Mouse (Mus musculus): ENCODE results near the gene Tmem163. TPM values are rescaled to one million over a fixed set of nuclear protein-coding genes. Genes with fewer than 3 reads are reported as not detected.

The Tmem163 gene
- polyA plus RNA-seq, 1 experiment from 2014 or later = 1.0 TPM

DNA sequence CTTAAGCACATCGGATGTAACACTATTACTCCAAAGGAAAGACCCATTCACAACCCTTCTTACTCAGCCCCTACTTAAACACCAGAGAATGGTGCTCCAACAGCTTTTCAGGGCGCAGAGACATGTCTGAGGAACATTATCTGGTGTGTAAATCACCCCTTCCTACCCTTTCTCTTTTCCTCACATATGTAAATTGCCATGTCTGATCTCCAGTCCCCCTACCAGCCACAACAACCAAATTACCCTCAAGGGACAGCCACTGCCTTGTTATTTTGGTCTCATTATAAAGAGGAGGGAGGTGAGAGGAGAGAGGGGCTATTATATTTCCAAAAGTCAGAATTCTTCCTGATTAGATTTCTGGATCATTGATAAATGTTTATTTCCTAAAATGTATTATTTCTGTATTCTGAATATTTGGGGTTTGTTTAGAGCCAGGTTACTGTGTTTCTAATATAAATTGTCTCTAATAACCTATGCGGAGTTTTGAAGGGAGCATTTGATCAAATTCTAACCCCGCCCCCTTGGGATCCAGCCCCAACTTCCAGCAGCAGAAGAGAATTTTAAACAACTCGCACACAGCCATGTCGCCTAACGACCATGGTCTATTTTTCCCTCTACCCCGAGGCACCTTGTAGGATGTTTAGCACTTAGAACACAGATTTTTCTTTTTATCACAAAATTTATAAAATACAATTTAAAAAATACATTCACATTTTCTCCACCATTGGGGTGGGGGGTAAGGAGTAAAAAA lies 12.1 kb downstream of the Tmem163 start:
- Histone ChIP-seq H3K4me1 (ENCODE audit: control insufficient read depth, insufficient read depth, low read length) (no peaks in the 10 kb centered on the region), H3K36me3 (ENCODE audit: control insufficient read depth, insufficient read depth, low read length) (no peaks in the 10 kb centered on the region), H3K9me3 (ENCODE audit: control insufficient read depth, low read depth, low read length) (no peaks in the 10 kb centered on the region), H3K27me3 (ENCODE audit: control insufficient read depth, insufficient read depth, low read length) (no peaks in the 10 kb centered on the region), H3K4me2 (replicated peaks; ENCODE audit: low read depth, low read length) (no peak overlapping the region), H3K9ac (replicated peaks; ENCODE audit: low read depth, low read length) (no peak overlapping the region), H3K27ac (ENCODE audit: low read length) (no peak overlapping the region), H3K4me3 (ENCODE audit: low read depth, low read length) (no peak overlapping the region)
- no peak for ATAC-seq (ENCODE audit: insufficient number of reproducible peaks, insufficient read depth, low FRiP score, low read depth)
- 69% methylated on average over 8 of the region's 8 CpGs for WGBS

DNA sequence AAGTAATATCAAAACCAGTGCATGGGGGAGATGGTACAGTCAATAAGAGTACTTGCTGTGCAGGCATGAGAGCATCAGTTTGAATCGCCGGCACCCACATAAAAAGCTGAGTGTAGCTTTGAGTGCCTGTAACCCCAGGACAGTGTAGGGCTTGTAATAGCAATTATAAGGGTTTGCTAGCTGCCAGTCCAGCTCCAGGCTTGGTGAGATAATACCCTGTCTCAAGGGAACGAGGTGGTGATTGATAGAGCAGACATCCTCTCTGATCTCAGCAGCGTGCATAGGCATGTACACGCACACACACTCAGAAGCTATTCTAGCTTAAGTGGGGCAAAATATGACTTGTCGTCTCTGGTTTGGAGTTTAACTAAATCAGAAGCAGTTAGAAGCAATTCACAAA lies 13.1 kb downstream of the Tmem163 start:
- H3K36me3 ChIP-seq (ENCODE audit: control insufficient read depth, insufficient read depth, low read length) = no peaks in the 10 kb centered on the region
- no peaks in the 10 kb centered on the region for H3K27me3 ChIP-seq (ENCODE audit: control insufficient read depth, insufficient read depth, low read length)
- H3K9me3 ChIP-seq (ENCODE audit: control insufficient read depth, low read depth, low read length) = no peaks in the 10 kb centered on the region
- H3K4me2 ChIP-seq (replicated peaks; ENCODE audit: low read depth, low read length) = no peak overlapping the region
- 71% methylated on average over 6 of the region's 6 CpGs for WGBS
- no peak for ATAC-seq (ENCODE audit: insufficient number of reproducible peaks, insufficient read depth, low FRiP score, low read depth)
- H3K9ac ChIP-seq (replicated peaks; ENCODE audit: low read depth, low read length) = no peak overlapping the region
- H3K4me3 ChIP-seq (ENCODE audit: low read depth, low read length) = no peak overlapping the region
- no peak overlapping the region for H3K27ac ChIP-seq (ENCODE audit: low read length)
- no peaks in the 10 kb centered on the region for H3K4me1 ChIP-seq (ENCODE audit: control insufficient read depth, insufficient read depth, low read length)

DNA sequence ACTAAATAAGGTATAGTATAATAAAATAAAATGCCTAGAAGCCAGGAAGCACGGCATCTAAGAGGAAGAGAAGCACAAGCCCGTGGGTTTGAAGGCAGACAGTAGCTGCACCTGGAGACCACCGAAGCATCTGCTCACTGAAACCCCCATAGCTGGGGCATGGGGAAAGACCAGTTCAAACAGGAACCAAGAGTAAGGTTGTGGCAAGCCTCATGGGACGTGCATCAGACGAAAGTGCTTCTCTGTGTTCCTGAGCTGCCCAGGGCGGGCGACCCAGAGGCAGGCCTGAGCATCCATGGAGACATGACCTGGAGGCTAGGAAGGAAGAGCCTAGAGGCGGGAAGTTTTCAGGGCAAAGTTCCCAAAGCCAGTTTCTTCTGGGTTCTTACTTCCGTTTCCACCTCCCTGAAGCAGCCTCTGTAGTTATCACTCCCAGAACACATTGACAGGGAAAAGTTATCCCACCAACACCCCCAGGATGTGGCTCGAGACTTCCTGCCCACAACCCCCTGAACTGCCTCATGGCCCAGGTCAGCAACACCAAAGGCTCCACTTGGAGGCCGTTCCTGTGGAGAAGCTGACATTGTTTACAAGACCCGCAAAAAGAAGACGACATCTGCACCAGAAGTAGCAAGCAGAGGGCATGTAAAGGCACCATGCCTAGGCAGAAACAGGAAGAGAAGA lies 16.8 kb downstream of the Tmem163 start:
- H3K9ac ChIP-seq (replicated peaks; ENCODE audit: low read depth, low read length) = no peak overlapping the region
- no peak overlapping the region for H3K4me2 ChIP-seq (replicated peaks; ENCODE audit: low read depth, low read length)
- WGBS = 71% methylated on average over 13 of the region's 13 CpGs
- no peak overlapping the region for H3K27ac ChIP-seq (ENCODE audit: low read length)
- H3K4me1 ChIP-seq (ENCODE audit: control insufficient read depth, insufficient read depth, low read length) = no peaks in the 10 kb centered on the region
- no peak for ATAC-seq (ENCODE audit: insufficient number of reproducible peaks, insufficient read depth, low FRiP score, low read depth)
- H3K9me3 ChIP-seq (ENCODE audit: control insufficient read depth, low read depth, low read length) = no peaks in the 10 kb centered on the region
- H3K36me3 ChIP-seq (ENCODE audit: control insufficient read depth, insufficient read depth, low read length) = no peaks in the 10 kb centered on the region
- no peaks in the 10 kb centered on the region for H3K27me3 ChIP-seq (ENCODE audit: control insufficient read depth, insufficient read depth, low read length)
- H3K4me3 ChIP-seq (ENCODE audit: low read depth, low read length) = no peak overlapping the region

DNA sequence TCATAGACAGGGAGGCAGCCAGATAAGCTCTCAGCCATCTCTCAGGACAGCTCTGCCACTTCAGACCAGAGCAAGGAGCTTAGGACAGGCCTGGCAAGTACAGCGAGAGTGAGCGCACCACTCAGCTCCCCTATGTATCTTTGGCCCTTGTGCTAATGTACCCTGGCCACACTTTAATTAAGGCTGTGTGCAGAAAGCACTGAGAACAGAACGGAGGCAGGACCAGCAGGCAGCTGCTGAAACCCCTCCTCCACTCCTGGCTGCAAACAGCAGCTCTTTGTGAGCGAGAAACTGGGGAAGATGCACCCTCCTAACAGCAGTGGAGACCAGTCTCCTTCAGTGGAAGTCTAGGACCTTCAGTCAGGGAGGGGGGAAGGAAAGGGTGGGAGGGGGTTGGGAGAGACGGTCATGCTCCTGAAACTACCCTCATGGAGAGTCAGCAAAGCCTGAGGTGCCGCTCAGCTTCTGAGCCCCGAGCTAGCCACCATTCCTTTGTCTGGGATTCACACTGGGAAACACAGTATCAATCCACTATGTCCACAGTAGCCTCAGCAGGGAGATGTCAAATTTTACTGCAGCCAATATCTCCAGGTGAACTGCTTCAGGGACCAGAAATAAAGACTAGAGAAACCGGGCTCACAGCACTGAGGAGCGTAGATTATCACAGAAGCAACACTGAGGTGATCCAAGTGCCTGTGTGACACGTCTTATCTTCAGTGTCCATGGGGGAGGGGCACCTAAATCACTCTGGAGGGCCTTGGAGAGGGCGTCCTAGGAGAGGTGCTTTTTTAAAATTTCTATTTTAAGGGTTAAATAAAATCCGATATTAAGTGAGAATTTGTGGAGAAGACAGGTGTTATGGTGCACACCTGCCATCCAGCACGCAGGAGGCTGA lies 18.0 kb downstream of the Tmem163 start:
- Histone ChIP-seq H3K9me3 (ENCODE audit: control insufficient read depth, low read depth, low read length) (no peaks in the 10 kb centered on the region), H3K4me2 (replicated peaks; ENCODE audit: low read depth, low read length) (no peak overlapping the region), H3K36me3 (ENCODE audit: control insufficient read depth, insufficient read depth, low read length) (no peaks in the 10 kb centered on the region), H3K27ac (ENCODE audit: low read length) (no peak overlapping the region), H3K4me1 (ENCODE audit: control insufficient read depth, insufficient read depth, low read length) (no peaks in the 10 kb centered on the region), H3K27me3 (ENCODE audit: control insufficient read depth, insufficient read depth, low read length) (no peaks in the 10 kb centered on the region), H3K4me3 (ENCODE audit: low read depth, low read length) (no peak overlapping the region), H3K9ac (replicated peaks; ENCODE audit: low read depth, low read length) (no peak overlapping the region)
- ATAC-seq (ENCODE audit: insufficient number of reproducible peaks, insufficient read depth, low FRiP score, low read depth) = 0 out of 2 replicates have a peak, but pooled peaks have one; percentile 40
- WGBS = 34% methylated on average over 13 of the region's 13 CpGs

DNA sequence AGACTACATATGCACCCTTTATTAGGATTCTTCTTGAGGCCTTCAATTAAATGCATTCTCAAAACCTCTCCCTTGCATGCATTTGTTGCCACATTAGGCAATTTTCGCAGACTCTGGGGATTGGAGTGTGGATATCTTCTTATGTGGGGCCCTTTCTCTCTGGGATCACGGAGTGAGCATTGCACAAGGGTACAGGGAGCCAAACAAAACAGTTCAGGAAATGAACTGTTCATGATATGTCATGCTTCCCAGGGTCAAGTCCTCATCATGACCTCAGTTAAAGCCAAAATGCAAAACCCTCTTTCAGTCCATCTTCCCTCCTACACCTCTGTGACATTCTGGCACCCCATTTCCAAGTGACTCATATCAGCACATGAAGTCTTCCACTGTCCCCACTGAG lies 27.8 kb downstream of the Tmem163 start:
- ATAC-seq (ENCODE audit: insufficient number of reproducible peaks, insufficient read depth, low FRiP score, low read depth) = no peak
- H3K27ac ChIP-seq (ENCODE audit: low read length) = no peak overlapping the region
- H3K9ac ChIP-seq (replicated peaks; ENCODE audit: low read depth, low read length) = no peak overlapping the region
- no peak overlapping the region for H3K4me3 ChIP-seq (ENCODE audit: low read depth, low read length)
- H3K27me3 ChIP-seq (ENCODE audit: control insufficient read depth, insufficient read depth, low read length) = no peaks in the 10 kb centered on the region
- H3K4me2 ChIP-seq (replicated peaks; ENCODE audit: low read depth, low read length) = no peak overlapping the region
- no peaks in the 10 kb centered on the region for H3K36me3 ChIP-seq (ENCODE audit: control insufficient read depth, insufficient read depth, low read length)
- 76% methylated on average over 2 of the region's 2 CpGs for WGBS
- H3K4me1 ChIP-seq (ENCODE audit: control insufficient read depth, insufficient read depth, low read length) = no peaks in the 10 kb centered on the region
- no peaks in the 10 kb centered on the region for H3K9me3 ChIP-seq (ENCODE audit: control insufficient read depth, low read depth, low read length)

DNA sequence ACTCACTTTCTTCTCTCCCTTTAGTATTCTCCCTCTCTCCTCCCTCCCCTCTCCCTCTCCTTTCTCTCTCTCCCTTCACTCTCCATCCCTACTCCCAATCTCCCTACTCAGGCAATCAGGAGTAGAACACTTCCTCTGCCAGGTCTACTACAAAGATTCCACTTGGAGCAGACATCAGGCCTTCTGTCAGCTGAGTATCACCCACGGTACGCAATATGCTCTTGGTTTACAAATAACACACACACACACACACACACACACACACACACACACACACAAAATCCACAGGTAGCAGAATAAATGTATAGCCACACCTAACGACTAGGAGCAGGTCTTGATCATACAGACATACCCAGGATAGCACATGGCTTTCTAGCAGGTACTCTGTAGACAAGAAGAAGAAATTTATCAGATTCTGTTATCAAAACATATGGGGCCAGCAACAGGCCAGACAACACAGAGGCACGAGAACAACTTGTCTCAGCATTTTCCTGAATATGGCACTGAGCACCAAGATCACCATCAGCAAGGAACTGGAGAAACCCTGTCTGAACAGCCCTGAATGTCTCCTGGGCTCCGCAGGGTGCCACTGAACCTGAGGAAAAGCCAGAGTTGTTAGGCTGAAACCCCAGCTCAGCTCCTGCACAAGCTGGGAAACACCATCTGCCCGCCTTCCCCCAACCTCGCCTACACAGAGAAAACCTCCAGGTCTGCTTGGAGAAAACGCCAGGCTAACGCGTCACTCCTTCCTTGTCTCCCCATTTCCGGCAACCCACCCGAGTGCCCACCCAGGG lies 36.2 kb downstream of the Tmem163 start:
- no peaks in the 10 kb centered on the region for H3K36me3 ChIP-seq (ENCODE audit: control insufficient read depth, insufficient read depth, low read length)
- no peak overlapping the region for H3K27ac ChIP-seq (ENCODE audit: low read length)
- no peak overlapping the region for H3K4me2 ChIP-seq (replicated peaks; ENCODE audit: low read depth, low read length)
- H3K9me3 ChIP-seq (ENCODE audit: control insufficient read depth, low read depth, low read length) = no peaks in the 10 kb centered on the region
- 80% methylated on average over 12 of the region's 12 CpGs for WGBS
- ATAC-seq (ENCODE audit: insufficient number of reproducible peaks, insufficient read depth, low FRiP score, low read depth) = no peak
- H3K4me3 ChIP-seq (ENCODE audit: low read depth, low read length) = no peak overlapping the region
- no peak overlapping the region for H3K9ac ChIP-seq (replicated peaks; ENCODE audit: low read depth, low read length)
- no peaks in the 10 kb centered on the region for H3K27me3 ChIP-seq (ENCODE audit: control insufficient read depth, insufficient read depth, low read length)
- no peaks in the 10 kb centered on the region for H3K4me1 ChIP-seq (ENCODE audit: control insufficient read depth, insufficient read depth, low read length)

DNA sequence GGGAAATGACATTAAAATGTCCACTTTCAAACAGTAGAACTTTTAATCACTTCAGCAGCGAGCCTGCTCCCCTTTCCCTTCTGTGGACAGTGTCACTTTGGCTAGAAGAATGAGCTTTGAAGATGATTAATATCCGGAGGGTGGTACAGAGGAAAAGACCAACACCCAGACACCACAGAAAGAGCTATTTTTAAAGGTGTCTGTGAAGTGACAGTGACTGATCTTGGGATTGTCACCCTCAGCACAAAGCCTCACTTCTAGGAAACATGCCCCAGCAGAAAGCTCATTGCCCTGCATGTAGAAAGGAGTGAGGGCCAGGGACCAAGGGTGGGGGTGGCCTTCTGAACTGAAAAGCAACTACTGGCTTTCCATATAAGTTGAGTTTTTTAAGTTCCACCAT lies 41.4 kb downstream of the Tmem163 start:
- no peaks in the 10 kb centered on the region for H3K27me3 ChIP-seq (ENCODE audit: control insufficient read depth, insufficient read depth, low read length)
- no peak for ATAC-seq (ENCODE audit: insufficient number of reproducible peaks, insufficient read depth, low FRiP score, low read depth)
- no peaks in the 10 kb centered on the region for H3K4me1 ChIP-seq (ENCODE audit: control insufficient read depth, insufficient read depth, low read length)
- H3K4me3 ChIP-seq (ENCODE audit: low read depth, low read length) = no peak overlapping the region
- H3K4me2 ChIP-seq (replicated peaks; ENCODE audit: low read depth, low read length) = no peak overlapping the region
- 27% methylated on average over 2 of the region's 2 CpGs for WGBS
- no peaks in the 10 kb centered on the region for H3K36me3 ChIP-seq (ENCODE audit: control insufficient read depth, insufficient read depth, low read length)
- H3K27ac ChIP-seq (ENCODE audit: low read length) = no peak overlapping the region
- no peak overlapping the region for H3K9ac ChIP-seq (replicated peaks; ENCODE audit: low read depth, low read length)
- no peaks in the 10 kb centered on the region for H3K9me3 ChIP-seq (ENCODE audit: control insufficient read depth, low read depth, low read length)

DNA sequence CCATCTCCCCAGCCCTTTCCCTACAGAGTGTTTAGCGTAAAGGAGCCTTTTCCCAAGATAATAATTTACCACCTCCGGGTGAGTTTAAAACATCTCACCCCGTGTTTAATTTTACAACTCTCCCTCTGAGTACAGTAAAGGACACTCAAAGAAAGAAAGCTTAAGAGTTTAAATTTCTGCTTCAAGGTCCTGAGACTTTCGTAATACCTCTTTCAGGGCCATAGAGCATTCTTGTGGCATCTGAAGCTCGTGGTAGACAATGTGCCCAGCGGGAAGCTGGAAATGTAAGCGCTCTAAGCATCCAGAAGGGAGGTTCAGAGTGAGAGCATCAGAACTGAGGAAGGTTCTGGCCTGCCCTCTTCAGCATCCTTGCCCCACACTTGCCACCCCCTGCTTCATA lies 52.2 kb downstream of the Tmem163 start:
- Histone ChIP-seq H3K4me3 (ENCODE audit: low read depth, low read length) (no peak overlapping the region), H3K9me3 (ENCODE audit: control insufficient read depth, low read depth, low read length) (no peaks in the 10 kb centered on the region), H3K27ac (ENCODE audit: low read length) (no peak overlapping the region), H3K4me2 (replicated peaks; ENCODE audit: low read depth, low read length) (no peak overlapping the region), H3K4me1 (ENCODE audit: control insufficient read depth, insufficient read depth, low read length) (no peaks in the 10 kb centered on the region), H3K36me3 (ENCODE audit: control insufficient read depth, insufficient read depth, low read length) (no peaks in the 10 kb centered on the region), H3K27me3 (ENCODE audit: control insufficient read depth, insufficient read depth, low read length) (no peaks in the 10 kb centered on the region), H3K9ac (replicated peaks; ENCODE audit: low read depth, low read length) (no peak overlapping the region)
- WGBS = 63% methylated on average over 7 of the region's 7 CpGs
- no peak for ATAC-seq (ENCODE audit: insufficient number of reproducible peaks, insufficient read depth, low FRiP score, low read depth)
